Mouse (Mus musculus): ENCODE results near the gene P2ry14. TPM values are rescaled to one million over a fixed set of nuclear protein-coding genes. Genes with fewer than 3 reads are reported as not detected.
"Not testable (repeated sequence)": the region's sequence is repeated elsewhere in the genome, so short reads cannot be mapped to it uniquely, and the experiment has no call there.

The P2ry14 gene
- polyA plus RNA-seq, 2 experiments, result 2.5 to 4.1 TPM

DNA sequence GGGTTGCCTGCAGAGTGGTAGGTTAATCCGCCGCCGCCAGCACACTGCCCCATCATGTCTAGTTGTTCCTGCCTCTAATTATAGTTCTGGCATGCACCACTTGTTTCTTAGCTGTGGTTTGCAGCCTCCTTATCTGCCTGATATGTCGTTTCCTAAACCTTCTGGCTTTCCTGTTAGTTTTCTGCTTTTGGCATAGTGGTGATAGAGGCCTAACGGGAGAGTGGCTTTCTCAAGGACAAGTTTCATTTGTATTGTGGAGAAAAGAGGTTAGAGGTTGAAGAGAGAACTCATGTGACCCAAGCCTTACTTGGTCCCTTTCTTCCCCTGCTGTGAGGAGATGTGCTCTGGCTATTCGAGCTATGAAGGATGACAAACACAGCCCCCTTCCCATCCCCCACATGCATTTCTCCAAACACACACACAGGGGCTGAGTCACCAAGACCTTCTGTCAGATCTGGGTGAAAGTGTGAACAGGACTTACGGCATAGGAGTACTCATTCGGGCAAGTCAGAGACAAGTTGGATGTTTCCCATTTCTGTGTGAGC lies 39.4 kb downstream of the P2ry14 start:
- no peaks in the 10 kb centered on the region for H3K9me3 ChIP-seq (ENCODE audit: control insufficient read depth, low read length)
- H3K4me3 ChIP-seq (ENCODE audit: insufficient read depth in 1 of 2, low read depth in 2 of 2, low read length in 2 of 2), result no peak overlapping the region
- H3K4me1 ChIP-seq (replicated peaks; ENCODE audit: control insufficient read depth in 2 of 2, insufficient read depth in 2 of 2, low read length in 1 of 2), result peaks cover 0 to 10% of the 10 kb centered on the region in 2 experiments; a peak in 2 of 4 replicates
- no peak overlapping the region for H3K9ac ChIP-seq (replicated peaks)
- H3K27me3 ChIP-seq (ENCODE audit: control insufficient read depth, insufficient read depth, low read length), result no peaks in the 10 kb centered on the region
- peak; percentile 76 for ATAC-seq (ENCODE audit: insufficient read depth)
- no peak overlapping the region for H3K27ac ChIP-seq
- peak in 1 of 3 experiments; percentile 37 for DNase-seq (ENCODE audit: low read depth in 3 of 3, low spot score in 3 of 3)
- H3K4me2 ChIP-seq (ENCODE audit: low read depth), result no peak overlapping the region
- 9% methylated on average over 8 of the region's 8 CpGs for WGBS (ENCODE audit: insufficient replicate concordance)
- TF ChIP-seq EP300 (IDR thresholded peaks at IDR 0.05; ENCODE audit: low read depth) (peak; percentile 52; the same call in 1 of the 2 replicates), CTCF (IDR thresholded peaks at IDR 0.05; ENCODE audit: low read depth) (no peak)
- H3K36me3 ChIP-seq (replicated peaks; ENCODE audit: control insufficient read depth, insufficient read depth, low read depth), result no peaks in the 10 kb centered on the region

DNA sequence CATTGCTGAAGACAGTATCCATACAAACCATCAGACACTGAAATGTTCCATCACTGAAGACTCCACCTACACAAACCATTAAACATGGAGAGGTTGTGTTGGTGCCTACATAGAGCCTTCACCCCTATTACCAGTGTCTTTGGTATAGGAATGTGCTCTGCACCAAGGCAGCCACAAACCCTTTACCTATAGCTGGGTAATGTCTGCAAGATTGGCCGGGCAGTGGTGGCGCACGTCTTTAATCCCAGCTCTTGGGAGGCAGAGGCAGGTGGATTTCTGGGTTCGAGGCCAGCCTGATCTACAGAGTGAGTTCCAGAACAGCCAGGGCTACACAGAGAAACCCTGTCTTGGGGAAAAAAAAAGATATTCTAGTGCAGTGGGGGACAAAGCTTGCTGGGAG lies 40.1 kb downstream of the P2ry14 start:
- not testable (repeated sequence) for H3K9me3 ChIP-seq (ENCODE audit: control insufficient read depth, low read length); H3K27me3 ChIP-seq (ENCODE audit: control insufficient read depth, insufficient read depth, low read length); H3K4me3 ChIP-seq (ENCODE audit: insufficient read depth in 1 of 2, low read depth in 2 of 2, low read length in 2 of 2); ATAC-seq (ENCODE audit: insufficient read depth); H3K27ac ChIP-seq; DNase-seq (ENCODE audit: low read depth in 3 of 3, low spot score in 3 of 3); H3K9ac ChIP-seq (replicated peaks); H3K36me3 ChIP-seq (replicated peaks; ENCODE audit: control insufficient read depth, insufficient read depth, low read depth); H3K4me1 ChIP-seq (replicated peaks; ENCODE audit: control insufficient read depth in 2 of 2, insufficient read depth in 2 of 2, low read length in 1 of 2); H3K4me2 ChIP-seq (ENCODE audit: low read depth)
- WGBS (ENCODE audit: insufficient replicate concordance), result 76% methylated on average over 4 of the region's 4 CpGs

DNA sequence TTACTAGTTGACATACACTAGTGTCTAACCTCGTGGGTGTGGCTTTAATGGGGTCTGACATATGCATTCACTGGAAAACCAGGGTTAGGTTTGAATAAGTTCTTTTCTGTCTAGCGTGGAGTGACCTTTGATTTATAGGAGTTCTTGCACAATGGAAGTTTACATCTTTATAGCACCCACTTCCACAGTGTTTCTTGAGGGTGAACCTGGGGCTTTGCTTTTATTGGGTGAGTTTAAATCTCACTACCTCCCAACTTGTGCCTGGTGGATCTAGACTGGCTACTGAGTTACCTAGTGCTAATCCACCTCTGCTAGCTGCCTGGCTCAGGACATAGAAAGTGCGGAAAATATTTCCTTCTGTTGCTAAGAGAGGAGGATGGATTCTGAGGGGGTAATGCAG lies 41.5 kb downstream of the P2ry14 start:
- DNase-seq (ENCODE audit: low read depth in 3 of 3, low spot score in 3 of 3) (no peak), ATAC-seq (ENCODE audit: insufficient read depth) (no peak)
- H3K4me3 ChIP-seq (ENCODE audit: insufficient read depth in 1 of 2, low read depth in 2 of 2, low read length in 2 of 2), result no peak overlapping the region
- H3K27me3 ChIP-seq (ENCODE audit: control insufficient read depth, insufficient read depth, low read length), result no peaks in the 10 kb centered on the region
- no peaks in the 10 kb centered on the region for H3K9me3 ChIP-seq (ENCODE audit: control insufficient read depth, low read length)
- no peak overlapping the region for H3K9ac ChIP-seq (replicated peaks)
- no peak overlapping the region for H3K27ac ChIP-seq
- no peaks in the 10 kb centered on the region for H3K36me3 ChIP-seq (replicated peaks; ENCODE audit: control insufficient read depth, insufficient read depth, low read depth)
- no peak for TF ChIP-seq EP300 (IDR thresholded peaks at IDR 0.05; ENCODE audit: low read depth)
- TF ChIP-seq CTCF (IDR thresholded peaks at IDR 0.05; ENCODE audit: low read depth), result no peak
- H3K4me1 ChIP-seq (replicated peaks; ENCODE audit: control insufficient read depth in 2 of 2, insufficient read depth in 2 of 2, low read length in 1 of 2), result peaks cover 0 to 8% of the 10 kb centered on the region in 2 experiments; a peak in 2 of 4 replicates
- no peak overlapping the region for H3K4me2 ChIP-seq (ENCODE audit: low read depth)
- WGBS (ENCODE audit: insufficient replicate concordance), result 65% methylated on average over 3 of the region's 3 CpGs

GRCm38 (mm10) chr3:59109834-59110233 lies 43.6 kb downstream of the P2ry14 start:
- H3K9ac ChIP-seq (replicated peaks); H3K4me1 ChIP-seq (replicated peaks; ENCODE audit: control insufficient read depth in 2 of 2, insufficient read depth in 2 of 2, low read length in 1 of 2); H3K4me2 ChIP-seq (ENCODE audit: low read depth); H3K27ac ChIP-seq; H3K9me3 ChIP-seq (ENCODE audit: control insufficient read depth, low read length); H3K27me3 ChIP-seq (ENCODE audit: control insufficient read depth, insufficient read depth, low read length); DNase-seq (ENCODE audit: low read depth in 3 of 3, low spot score in 3 of 3); H3K4me3 ChIP-seq (ENCODE audit: insufficient read depth in 1 of 2, low read depth in 2 of 2, low read length in 2 of 2); H3K36me3 ChIP-seq (replicated peaks; ENCODE audit: control insufficient read depth, insufficient read depth, low read depth); ATAC-seq (ENCODE audit: insufficient read depth): not testable (repeated sequence)
- WGBS (ENCODE audit: insufficient replicate concordance), result 72% methylated on average over 3 of the region's 3 CpGs

DNA sequence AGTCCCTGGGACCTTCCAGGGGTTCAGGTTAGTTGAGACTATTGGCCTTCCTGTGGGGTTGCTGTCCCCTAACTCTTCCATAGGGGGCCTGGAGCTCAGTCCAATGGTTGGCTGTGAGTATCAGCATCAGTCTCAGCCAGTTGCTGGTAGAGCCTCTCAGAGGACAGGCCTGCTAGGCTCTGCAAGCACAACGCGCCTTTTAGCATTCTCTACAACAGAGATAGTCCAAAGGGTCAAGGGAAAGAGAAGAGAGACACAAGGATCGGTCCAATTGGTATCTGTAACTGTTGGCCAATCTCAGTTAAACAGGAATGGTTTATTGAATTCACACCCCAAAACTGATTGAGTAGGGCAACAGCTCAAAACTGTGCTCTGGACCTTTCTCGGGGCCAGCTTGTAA lies 46.0 kb downstream of the P2ry14 start:
- H3K36me3 ChIP-seq (replicated peaks; ENCODE audit: control insufficient read depth, insufficient read depth, low read depth), result no peaks in the 10 kb centered on the region
- no peak overlapping the region for H3K9ac ChIP-seq (replicated peaks)
- WGBS (ENCODE audit: insufficient replicate concordance), result 64% methylated on average over 4 of the region's 4 CpGs
- no peak overlapping the region for H3K4me3 ChIP-seq (ENCODE audit: insufficient read depth in 1 of 2, low read depth in 2 of 2, low read length in 2 of 2)
- no peak overlapping the region for H3K27ac ChIP-seq
- no peak for ATAC-seq (ENCODE audit: insufficient read depth)
- no peak for TF ChIP-seq EP300 (IDR thresholded peaks at IDR 0.05; ENCODE audit: low read depth)
- TF ChIP-seq CTCF (IDR thresholded peaks at IDR 0.05; ENCODE audit: low read depth), result no peak
- H3K27me3 ChIP-seq (ENCODE audit: control insufficient read depth, insufficient read depth, low read length), result no peaks in the 10 kb centered on the region
- DNase-seq (ENCODE audit: low read depth in 3 of 3, low spot score in 3 of 3), result no peak
- H3K4me2 ChIP-seq (ENCODE audit: low read depth), result no peak overlapping the region
- H3K9me3 ChIP-seq (ENCODE audit: control insufficient read depth, low read length), result no peaks in the 10 kb centered on the region
- peaks cover 0 to 10% of the 10 kb centered on the region in 2 experiments; a peak in 2 of 4 replicates for H3K4me1 ChIP-seq (replicated peaks; ENCODE audit: control insufficient read depth in 2 of 2, insufficient read depth in 2 of 2, low read length in 1 of 2)

Data from liver, embryonic 14.5 days (tissue).